Mouse (Mus musculus) heart, adult 2 months (tissue): ENCODE measurements around the gene Aldh3b1.

ENCODE experiments used
- CTCF ChIP-seq: fragments of 200-600 bp; IDR thresholded peaks from 2 replicates; pipeline ENCODE4 v1.8.1; 2022; ENCODE audit warnings: antibody characterized with exemption, mild to moderate bottlenecking, moderate library complexity
- POLR2A ChIP-seq: fragments of 200-500 bp; IDR thresholded peaks from 2 replicates; pipeline ENCODE4 v1.6.1; 2011; ENCODE audit warnings: mild to moderate bottlenecking, low read depth, low read length, control low read depth; ENCODE audit not compliant: insufficient read depth

GRCm38 (mm10) chr19:3910206-3910605, 19.4 kb downstream of the Aldh3b1 start:
- TF ChIP-seq CTCF (no peak), POLR2A (no peak)
